Mouse (Mus musculus): ENCODE data around the gene Marf1.

Marf1 gene

GRCm38 (mm10) chr16:14137976-14138561 lies 25.1 kb downstream of the Marf1 start:
- no peak for DNase-seq (ENCODE audit: low read depth)

- no peak for DNase-seq (ENCODE audit: low read depth)
These were observed 28.1 kb downstream of the Marf1 start for GRCm38 (mm10) chr16:14135014-14135413.

GRCm38 (mm10) chr16:14131838-14132237 lies 31.3 kb downstream of the Marf1 start:
- no peak for DNase-seq (ENCODE audit: low read depth)

GRCm38 (mm10) chr16:14131376-14131775 lies 31.8 kb downstream of the Marf1 start:
- no peak for DNase-seq (ENCODE audit: low read depth)

- DNase-seq (ENCODE audit: low read depth), result no peak
These were observed 32.4 kb downstream of the Marf1 start for GRCm38 (mm10) chr16:14130796-14131195.

- DNase-seq (ENCODE audit: low read depth), result no peak
These were observed 34.2 kb downstream of the Marf1 start for GRCm38 (mm10) chr16:14128977-14129376.

- DNase-seq (ENCODE audit: low read depth), result no peak
These were observed 37.9 kb downstream of the Marf1 start for GRCm38 (mm10) chr16:14125253-14125652.

GRCm38 (mm10) chr16:14124709-14125108 lies 38.4 kb downstream of the Marf1 start:
- DNase-seq (ENCODE audit: low read depth), result no peak

- no peak for DNase-seq (ENCODE audit: low read depth)
These were observed 39.2 kb downstream of the Marf1 start for GRCm38 (mm10) chr16:14123901-14124300.

- no peak for DNase-seq (ENCODE audit: low read depth)
These were observed 40.6 kb downstream of the Marf1 start for GRCm38 (mm10) chr16:14122586-14122985.

- DNase-seq (ENCODE audit: low read depth), result no peak
These were observed 41.6 kb downstream of the Marf1 start for GRCm38 (mm10) chr16:14121563-14121962.

GRCm38 (mm10) chr16:14120941-14121340 lies 42.2 kb downstream of the Marf1 start:
- DNase-seq (ENCODE audit: low read depth), result no peak

- no peak for DNase-seq (ENCODE audit: low read depth)
These were observed 45.9 kb downstream of the Marf1 start for GRCm38 (mm10) chr16:14117299-14117698.

GRCm38 (mm10) chr16:14112742-14113141 lies 50.4 kb downstream of the Marf1 start:
- DNase-seq (ENCODE audit: low read depth), result no peak

- DNase-seq (ENCODE audit: low read depth), result peak; percentile 7
These were observed 51.0 kb downstream of the Marf1 start for GRCm38 (mm10) chr16:14112133-14112532.

GRCm38 (mm10) chr16:14110922-14111321 lies 52.2 kb downstream of the Marf1 start:
- DNase-seq (ENCODE audit: low read depth), result no peak

- DNase-seq (ENCODE audit: low read depth), result no peak
These were observed 53.4 kb downstream of the Marf1 start for GRCm38 (mm10) chr16:14109651-14110230.

GRCm38 (mm10) chr16:14105891-14106290 lies 57.3 kb downstream of the Marf1 start:
- no peak for DNase-seq (ENCODE audit: low read depth)

GRCm38 (mm10) chr16:14091771-14092170 lies 71.4 kb downstream of the Marf1 start:
- no peak for DNase-seq (ENCODE audit: low read depth)

- no peak for DNase-seq (ENCODE audit: low read depth)
These were observed 73.9 kb downstream of the Marf1 start for GRCm38 (mm10) chr16:14089296-14089695.

GRCm38 (mm10) chr16:14088249-14088648 lies 74.9 kb downstream of the Marf1 start:
- peak; percentile 89 for DNase-seq (ENCODE audit: low read depth)

GRCm38 (mm10) chr16:14082925-14083324 lies 80.2 kb downstream of the Marf1 start:
- DNase-seq (ENCODE audit: low read depth), result no peak

GRCm38 (mm10) chr16:14070471-14071169 lies 92.5 kb downstream of the Marf1 start:
- no peak for DNase-seq (ENCODE audit: low read depth)

All from induced T-regulatory cell, adult 2 months (primary cell).